Mouse (Mus musculus) midbrain, embryonic 10.5 days (tissue): ENCODE results near the gene Lmtk3. TPM values are rescaled to one million over a fixed set of nuclear protein-coding genes. Genes with fewer than 3 reads are reported as not detected.

ENCODE experiments used
- DNase-seq: peaks from one replicate; pipeline ENCODE4 v3.0.0-alpha.2; 2017; ENCODE audit warnings: low spot score
- H3K27ac ChIP-seq: fragments of 300-500 bp; sonication (generic); replicated peaks from 2 replicates; pipeline ENCODE4 v1.5.1; 2016; ENCODE audit warnings: mild to moderate bottlenecking
- H3K27me3 ChIP-seq: fragments of 300-500 bp; sonication (generic); 2 replicates; pipeline ENCODE4 v1.6.1; 2016; ENCODE audit warnings: low read depth, mild to moderate bottlenecking; ENCODE audit not compliant: poor library complexity, severe bottlenecking
- H3K36me3 ChIP-seq: fragments of 300-500 bp; sonication (generic); 2 replicates; pipeline ENCODE4 v1.6.1; 2016; ENCODE audit warnings: mild to moderate bottlenecking, moderate library complexity
- H3K4me1 ChIP-seq: fragments of 300-500 bp; sonication (generic); 2 replicates; pipeline ENCODE4 v1.6.1; 2016
- H3K4me3 ChIP-seq: fragments of 300-500 bp; sonication (generic); 2 replicates; pipeline ENCODE4 v1.5.1; 2016; ENCODE audit warnings: mild to moderate bottlenecking, moderate library complexity
- H3K9me3 ChIP-seq: fragments of 300-500 bp; sonication (generic); replicated peaks from 2 replicates; pipeline ENCODE4 v1.6.1; 2016; ENCODE audit warnings: mild to moderate bottlenecking
- WGBS: fragments of 180-500 bp; shearing (Covaris S2); methylation state at CpG from one replicate; pipeline ENCODE4 v1.1.7; 2016; 5-methylcytosine and 5-hydroxymethylcytosine counted together
- polyA plus RNA-seq: library from polyadenylated mRNA; unstranded; fragments of >200 nt; fragmentation: Nextera tagmentation; extraction: Ambion mirVana; gene quantifications from 2 replicates; pipeline ENCODE4 v1.2.1, GENCODE M21; 2016

The Lmtk3 gene
- polyA plus RNA-seq, 1 experiment from 2014 or later, result 2.3 TPM

GRCm38 (mm10) chr7:45786136-45786578 lies 2.6 kb downstream of the Lmtk3 start:
- peaks cover 46% of the 10 kb centered on the region for H3K4me1 ChIP-seq
- under 1% methylated on average over 14 of the region's 14 CpGs for WGBS
- peaks cover 21% of the 10 kb centered on the region for H3K27me3 ChIP-seq
- DNase-seq, result peak; percentile 76
- H3K27ac ChIP-seq, result peak overlapping the region; percentile 94
- H3K9me3 ChIP-seq, result no peaks in the 10 kb centered on the region; the same call in 1 of the 2 replicates
- H3K36me3 ChIP-seq, result peaks cover 45% of the 10 kb centered on the region
- H3K4me3 ChIP-seq, result peak overlapping the region; percentile 95

GRCm38 (mm10) chr7:45786661-45787413 lies 3.3 kb downstream of the Lmtk3 start:
- Histone ChIP-seq H3K4me3 (peak overlapping the region; percentile 95), H3K4me1 (peaks cover 46% of the 10 kb centered on the region), H3K27ac (peak overlapping the region; percentile 94), H3K9me3 (no peaks in the 10 kb centered on the region; the same call in 1 of the 2 replicates), H3K27me3 (peaks cover 21% of the 10 kb centered on the region), H3K36me3 (peaks cover 52% of the 10 kb centered on the region)
- 12% methylated on average over 17 of the region's 17 CpGs for WGBS
- peak; percentile 59 for DNase-seq

GRCm38 (mm10) chr7:45787642-45788041 lies 4.1 kb downstream of the Lmtk3 start:
- H3K9me3 ChIP-seq, result no peaks in the 10 kb centered on the region; the same call in 1 of the 2 replicates
- peak overlapping the region; percentile 95 for H3K4me3 ChIP-seq
- DNase-seq, result no peak
- WGBS, result 86% methylated on average over 22 of the region's 22 CpGs
- peaks cover 60% of the 10 kb centered on the region for H3K36me3 ChIP-seq
- H3K27me3 ChIP-seq, result peaks cover 18% of the 10 kb centered on the region
- peaks cover 46% of the 10 kb centered on the region for H3K4me1 ChIP-seq
- H3K27ac ChIP-seq, result 0 out of 2 replicates have a peak overlapping the region, but pooled peaks have one; percentile 94

DNA sequence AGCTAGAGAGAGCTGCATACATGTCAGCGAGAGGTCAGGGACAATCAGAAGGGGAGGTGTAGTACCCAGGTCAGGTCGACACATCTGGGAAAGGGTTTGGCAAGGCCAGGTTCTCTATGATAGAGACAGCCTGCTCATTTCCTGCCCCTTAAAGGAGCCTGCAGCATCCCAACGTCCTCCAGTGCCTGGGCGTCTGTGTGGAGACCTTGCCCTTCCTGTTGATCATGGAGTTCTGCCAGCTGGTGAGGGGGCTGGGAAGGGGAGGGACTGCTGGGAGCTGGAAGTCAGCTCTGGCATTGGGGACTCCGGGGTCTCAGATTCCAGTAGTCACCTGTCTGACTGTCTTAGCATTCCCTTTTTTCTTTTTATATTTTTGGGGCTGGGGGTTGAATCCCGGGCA lies 7.2 kb downstream of the Lmtk3 start:
- DNase-seq, result no peak
- WGBS, result 85% methylated on average over 6 of the region's 6 CpGs

DNA sequence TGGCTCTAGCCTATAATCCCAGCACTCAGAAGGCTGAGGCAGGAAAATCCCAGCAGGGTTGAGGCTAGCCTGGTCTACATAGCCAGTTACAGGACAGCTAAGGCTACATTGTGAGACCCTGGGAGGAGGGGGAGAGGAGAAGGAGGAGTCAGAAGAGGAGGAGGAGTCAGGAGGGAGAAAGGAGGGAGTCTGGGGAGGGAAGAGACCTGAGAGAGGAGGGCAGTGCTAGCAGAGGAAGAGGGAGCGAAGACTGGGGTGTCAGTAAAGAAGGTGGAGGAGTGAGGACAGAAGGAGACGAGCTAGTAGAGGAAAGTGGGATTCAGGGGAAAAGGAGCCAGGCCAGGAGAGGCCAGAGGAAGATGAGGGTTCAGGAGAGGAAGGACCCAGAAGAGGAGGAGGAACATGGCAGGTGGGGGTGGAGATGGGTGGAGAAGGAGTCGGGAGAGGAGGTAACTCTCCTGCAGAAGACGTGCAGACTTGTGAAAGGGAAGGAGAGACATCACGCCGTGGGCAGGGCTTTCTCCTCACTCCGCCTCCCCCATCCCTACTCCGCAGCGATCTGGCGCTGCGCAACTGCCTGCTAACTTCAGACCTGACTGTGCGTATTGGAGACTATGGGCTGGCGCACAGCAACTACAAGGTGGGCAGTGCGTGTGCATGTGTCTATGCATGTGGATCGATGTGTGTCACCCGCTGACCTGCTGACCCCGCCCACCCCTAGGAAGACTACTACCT lies 8.4 kb downstream of the Lmtk3 start:
- peaks cover 50% of the 10 kb centered on the region for H3K27me3 ChIP-seq
- H3K4me1 ChIP-seq, result peaks cover 10% of the 10 kb centered on the region
- no peaks in the 10 kb centered on the region; the same call in 1 of the 2 replicates for H3K9me3 ChIP-seq
- no peak overlapping the region for H3K4me3 ChIP-seq
- no peak overlapping the region for H3K27ac ChIP-seq
- no peak for DNase-seq
- WGBS, result 78% methylated on average over 17 of the region's 17 CpGs
- peaks cover 98% of the 10 kb centered on the region for H3K36me3 ChIP-seq

More for the DNA sequence above, 7.2 kb downstream of the Lmtk3 start:
- H3K36me3 ChIP-seq, result peaks cover 91% of the 10 kb centered on the region
- H3K9me3 ChIP-seq, result no peaks in the 10 kb centered on the region; the same call in 1 of the 2 replicates
- H3K4me1 ChIP-seq, result peaks cover 21% of the 10 kb centered on the region
- no peak overlapping the region for H3K4me3 ChIP-seq
- peaks cover 38% of the 10 kb centered on the region for H3K27me3 ChIP-seq
- H3K27ac ChIP-seq, result no peak overlapping the region

DNA sequence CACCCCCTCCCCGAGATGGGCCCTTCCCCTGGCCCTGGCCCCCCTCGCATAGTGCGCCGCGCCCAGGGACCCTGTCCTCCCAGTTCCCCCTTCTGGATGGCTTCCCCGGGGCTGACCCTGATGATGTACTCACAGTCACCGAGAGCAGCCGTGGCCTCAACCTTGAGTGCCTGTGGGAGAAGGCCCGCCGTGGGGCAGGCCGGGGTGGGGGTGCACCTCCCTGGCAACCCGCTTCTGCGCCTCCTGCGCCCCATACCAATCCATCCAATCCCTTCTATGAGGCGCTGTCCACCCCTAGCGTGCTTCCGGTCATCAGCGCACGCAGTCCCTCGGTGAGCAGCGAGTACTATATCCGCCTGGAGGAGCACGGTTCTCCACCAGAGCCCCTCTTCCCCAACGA lies 9.7 kb downstream of the Lmtk3 start:
- H3K9me3 ChIP-seq, result no peaks in the 10 kb centered on the region; the same call in 1 of the 2 replicates
- 81% methylated on average over 24 of the region's 24 CpGs for WGBS
- peaks cover 86% of the 10 kb centered on the region for H3K36me3 ChIP-seq
- peaks cover 61% of the 10 kb centered on the region for H3K27me3 ChIP-seq
- DNase-seq, result no peak
- H3K4me3 ChIP-seq, result 0 out of 2 replicates have a peak overlapping the region, but pooled peaks have one; percentile 9
- peaks cover 15% of the 10 kb centered on the region for H3K4me1 ChIP-seq
- no peak overlapping the region for H3K27ac ChIP-seq

- peaks cover 22% of the 10 kb centered on the region for H3K4me1 ChIP-seq
- H3K27me3 ChIP-seq, result peaks cover 69% of the 10 kb centered on the region
- 85% methylated on average over 44 of the region's 44 CpGs for WGBS
- H3K9me3 ChIP-seq, result no peaks in the 10 kb centered on the region; the same call in 1 of the 2 replicates
- peaks cover 77% of the 10 kb centered on the region for H3K36me3 ChIP-seq
- DNase-seq, result no peak
- H3K27ac ChIP-seq, result peak overlapping the region; percentile 28; the same call in 1 of the 2 replicates
- H3K4me3 ChIP-seq, result no peak overlapping the region
Observed at GRCm38 (mm10) chr7:45793969-45794585, 10.5 kb downstream of the Lmtk3 start.

GRCm38 (mm10) chr7:45794971-45795370 lies 11.4 kb downstream of the Lmtk3 start:
- H3K36me3 ChIP-seq, result peaks cover 68% of the 10 kb centered on the region
- no peak overlapping the region for H3K4me3 ChIP-seq
- H3K27me3 ChIP-seq, result peaks cover 78% of the 10 kb centered on the region
- whole genome bisulfite sequencing, result 94% methylated on average over 29 of the region's 29 CpGs
- H3K9me3 ChIP-seq, result no peaks in the 10 kb centered on the region; the same call in 1 of the 2 replicates
- peaks cover 24% of the 10 kb centered on the region for H3K4me1 ChIP-seq
- no peak overlapping the region for H3K27ac ChIP-seq
- no peak for DNase-seq

DNA sequence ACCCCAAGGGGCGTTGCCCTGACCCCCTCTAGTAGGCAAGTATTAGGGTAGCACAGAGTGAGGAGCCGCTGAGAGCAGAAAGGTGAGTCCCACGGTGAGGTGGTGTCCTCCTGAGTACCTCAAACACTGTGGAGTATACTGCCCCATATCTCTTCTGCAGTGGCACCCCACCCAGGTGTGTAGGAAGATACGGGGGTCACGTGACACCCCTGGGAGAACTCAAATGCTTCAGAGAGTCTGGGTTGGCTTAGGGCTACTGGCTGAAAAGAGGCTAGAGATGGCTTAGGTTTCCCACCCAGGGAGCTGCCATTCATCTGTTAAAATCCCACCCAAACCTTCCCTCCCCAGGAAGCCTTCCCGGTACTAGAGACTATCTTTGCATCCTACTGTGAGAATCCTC lies 13.4 kb downstream of the Lmtk3 start:
- Histone ChIP-seq H3K9me3 (no peaks in the 10 kb centered on the region), H3K27ac (no peak overlapping the region), H3K4me1 (peaks cover 37% of the 10 kb centered on the region), H3K4me3 (peak overlapping the region; percentile 57; the same call in 1 of the 2 replicates), H3K27me3 (peaks cover 90% of the 10 kb centered on the region), H3K36me3 (peaks cover 53% of the 10 kb centered on the region)
- WGBS, result 39% methylated on average over 6 of the region's 6 CpGs
- DNase-seq, result no peak

DNA sequence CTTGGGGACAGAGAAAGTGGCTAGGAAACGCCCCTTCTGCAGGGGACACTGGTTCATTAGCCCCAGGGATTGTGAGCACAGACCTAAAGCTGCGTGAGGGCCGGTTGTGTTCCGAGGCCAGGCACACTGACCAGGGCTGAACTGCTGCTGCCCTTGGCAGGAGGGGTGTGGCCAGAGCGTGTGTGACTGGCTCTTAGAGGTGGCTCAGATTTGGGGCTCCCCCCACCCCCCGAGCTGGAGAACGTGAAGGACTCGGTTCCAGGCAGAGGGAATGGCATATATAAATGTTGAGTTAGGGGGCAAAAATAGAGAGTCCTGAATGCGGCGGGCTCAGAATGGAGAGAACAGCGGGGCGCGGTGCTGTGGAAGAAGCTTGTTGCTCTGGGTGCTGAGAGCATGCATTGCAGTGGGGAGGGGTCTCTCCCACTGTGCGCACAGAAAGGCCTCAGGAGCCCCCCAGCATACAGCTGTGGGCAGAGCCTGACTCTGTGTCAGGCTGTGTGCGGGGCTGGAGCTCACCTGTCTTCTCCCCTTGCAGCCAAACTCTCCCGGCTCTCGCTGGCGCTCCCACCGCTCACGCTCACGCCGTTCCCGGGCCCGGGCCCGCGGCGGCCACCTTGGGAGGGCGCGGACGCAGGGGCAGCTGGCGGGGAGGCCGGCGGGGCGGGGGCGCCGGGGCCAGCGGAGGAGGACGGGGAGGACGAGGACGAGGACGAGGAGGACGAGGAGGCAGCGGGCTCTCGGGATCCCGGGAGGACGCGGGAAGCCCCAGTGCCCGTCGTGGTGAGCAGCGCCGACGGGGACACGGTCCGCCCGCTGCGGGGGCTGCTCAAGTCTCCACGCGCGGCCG lies 14.3 kb downstream of the Lmtk3 start:
- no peaks in the 10 kb centered on the region for H3K9me3 ChIP-seq
- no peak for DNase-seq
- peak overlapping the region; percentile 68 for H3K27ac ChIP-seq
- H3K27me3 ChIP-seq, result peaks cover 82% of the 10 kb centered on the region
- H3K4me3 ChIP-seq, result peak overlapping the region; percentile 57
- peaks cover 53% of the 10 kb centered on the region for H3K36me3 ChIP-seq
- H3K4me1 ChIP-seq, result peaks cover 37% of the 10 kb centered on the region
- 1% methylated on average over 60 of the region's 60 CpGs for WGBS

- H3K4me3 ChIP-seq, result peak overlapping the region; percentile 57
- peaks cover 51% of the 10 kb centered on the region for H3K36me3 ChIP-seq
- 2% methylated on average over 19 of the region's 19 CpGs for WGBS
- no peak for DNase-seq
- H3K27me3 ChIP-seq, result peaks cover 76% of the 10 kb centered on the region
- H3K9me3 ChIP-seq, result no peaks in the 10 kb centered on the region
- H3K27ac ChIP-seq, result peak overlapping the region; percentile 68
- H3K4me1 ChIP-seq, result peaks cover 37% of the 10 kb centered on the region
Observed at GRCm38 (mm10) chr7:45798511-45798836, 14.9 kb downstream of the Lmtk3 start.

DNA sequence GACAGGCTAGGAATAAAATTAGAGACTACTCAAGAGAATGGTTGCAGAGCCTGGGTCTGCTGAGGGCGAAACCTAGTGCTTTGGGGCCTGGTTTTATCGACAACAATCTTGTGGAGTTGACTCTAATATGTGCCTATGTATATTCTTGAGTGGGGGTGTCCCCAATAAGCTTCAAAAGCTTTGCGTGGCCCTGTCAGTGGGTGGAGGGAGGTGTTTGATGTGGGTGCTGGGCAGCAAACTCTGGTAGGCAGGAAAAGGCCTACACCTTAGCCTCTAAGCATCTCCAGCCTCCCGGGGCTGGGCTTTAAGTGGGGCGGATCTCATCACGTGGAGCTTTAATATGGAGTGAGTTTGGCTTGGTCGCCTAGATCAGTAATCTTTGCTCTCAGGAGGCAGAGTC lies 15.4 kb downstream of the Lmtk3 start:
- H3K27me3 ChIP-seq, result peaks cover 72% of the 10 kb centered on the region
- peaks cover 37% of the 10 kb centered on the region for H3K4me1 ChIP-seq
- no peak overlapping the region for H3K27ac ChIP-seq
- no peak for DNase-seq
- peak overlapping the region; percentile 57 for H3K4me3 ChIP-seq
- no peaks in the 10 kb centered on the region for H3K9me3 ChIP-seq
- WGBS, result 47% methylated on average over 7 of the region's 7 CpGs
- peaks cover 51% of the 10 kb centered on the region for H3K36me3 ChIP-seq
